Mouse (Mus musculus) C2C12 (cell line): ENCODE measurements at regions not wholly inside any gene's neighbourhood (a gene's known extent, or its start where the extent isn't known, plus 50 kb on each side); places are given as distances from the start of the nearest gene placed in this dataset.

Source experiments
- CTCF ChIP-seq: IDR thresholded peaks from one replicate; pipeline ENCODE4 v1.5.1; 2011; ENCODE audit not compliant: control insufficient read depth, insufficient read depth, insufficient read length
- MYOG ChIP-seq: IDR thresholded peaks from one replicate; pipeline ENCODE4 v1.6.1; 2011; ENCODE audit not compliant: control insufficient read depth, insufficient read length; ENCODE audit errors: extremely low read depth
- USF1 ChIP-seq: IDR thresholded peaks from one replicate; pipeline ENCODE4 v1.6.1; 2011; ENCODE audit warnings: low read depth, mild to moderate bottlenecking, control low read depth, moderate library complexity

- TF ChIP-seq MYOG (no peak), USF1 (no peak), CTCF (no peak)
These were observed 905.7 kb upstream of the Car8 start for GRCm38 (mm10) chr4:9144226-9145215.
